ENCODE assay signal across 8 mouse cellular contexts in the genomic region with DNA sequence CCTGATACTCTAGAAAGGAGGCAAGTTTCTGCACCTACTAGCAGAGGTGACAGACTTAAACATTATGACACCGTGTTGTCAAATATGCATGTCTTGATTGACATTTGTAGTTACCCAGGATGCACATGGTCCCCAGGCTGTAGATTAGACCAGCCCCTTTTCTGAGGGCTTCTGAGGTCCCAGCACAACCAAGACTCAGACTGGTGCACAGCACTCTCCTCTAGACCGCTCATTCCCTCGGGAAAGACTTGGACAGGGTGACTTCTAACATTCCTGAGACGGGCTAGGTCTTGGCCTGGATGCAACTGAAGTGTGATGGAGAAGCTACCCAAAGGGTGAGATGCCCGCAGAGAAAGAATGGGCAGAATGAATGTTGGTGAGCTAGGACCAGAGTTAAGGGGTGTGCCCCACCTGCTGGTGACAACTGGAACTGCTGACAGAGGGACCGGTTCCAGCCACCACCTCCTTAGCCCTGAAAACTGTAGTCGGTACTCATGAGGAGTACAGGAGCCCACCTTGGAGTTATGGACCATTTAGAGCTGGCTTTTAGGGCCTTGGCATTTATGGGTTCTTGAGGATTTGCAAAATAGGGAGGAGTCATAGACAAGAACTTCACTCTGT. TPM values are rescaled to one million over a fixed set of nuclear protein-coding genes. Genes with fewer than 3 reads are reported as not detected.
DNase-seq lines count a peak whose midpoint lies in the region; ATAC-seq and TF ChIP-seq lines count a peak whose summit lies in the region.

No protein-coding gene starts in this region.

- no peaks in the 10 kb centered on the region for H3K9me3 ChIP-seq in kidney, postnatal 0 days (replicated peaks; ENCODE audit: low read length)
- no peaks in the 10 kb centered on the region for H3K9me3 ChIP-seq in neural tube, embryonic 11.5 days (ENCODE audit: control insufficient read depth, low read length)
- no peaks in the 10 kb centered on the region for H3K9me3 ChIP-seq in stomach, embryonic 16.5 days (replicated peaks; ENCODE audit: control insufficient read depth, low read length)

- DNase-seq in A20 (ENCODE audit: low read depth, low spot score): peak; percentile 47
- peak; percentile 83 for DNase-seq in adrenal gland, postnatal 14 days
- DNase-seq in embryo, embryonic 11.5 days (ENCODE audit: low read depth, low spot score): peak; percentile 56
- peak; percentile 71 for DNase-seq in kidney, postnatal 0 days (ENCODE audit: low spot score)
- DNase-seq in liver, adult 2 months (ENCODE audit: extremely low read depth, low read depth, low spot score): peak; percentile 20
- DNase-seq in neural tube, embryonic 11.5 days (ENCODE audit: low spot score): peak; percentile 78

- no peak for TF ChIP-seq POLR2A in liver, adult 2 months (IDR thresholded peaks at IDR 0.05; ENCODE audit: extremely low read depth, insufficient read depth, low read length)

- H3K4me1 ChIP-seq in kidney, postnatal 0 days (replicated peaks; ENCODE audit: insufficient read depth, low read length): no peaks in the 10 kb centered on the region
- H3K4me1 ChIP-seq in liver, adult 2 months (ENCODE audit: control insufficient read depth, insufficient read depth, low read length): no peaks in the 10 kb centered on the region
- H3K4me1 ChIP-seq in neural tube, embryonic 11.5 days (ENCODE audit: control insufficient read depth, insufficient read depth, low read length): no peaks in the 10 kb centered on the region
- no peaks in the 10 kb centered on the region for H3K4me1 ChIP-seq in stomach, embryonic 16.5 days (ENCODE audit: control insufficient read depth, insufficient read depth, low read length)

- peak; percentile 79 for ATAC-seq in granulocyte monocyte progenitor cell, adult 5-6 weeks (replicated peaks; ENCODE audit: poor library complexity, severe bottlenecking)
- 0 out of 2 replicates have a peak, but pooled peaks have one; percentile 6 for ATAC-seq in kidney, postnatal 0 days (replicated peaks; ENCODE audit: low FRiP score, low read depth)
- peak; percentile 38; the same call in 1 of the 2 replicates for ATAC-seq in neural tube, embryonic 11.5 days (ENCODE audit: insufficient read depth, low FRiP score, low TSS enrichment)
- ATAC-seq in stomach, embryonic 16.5 days (ENCODE audit: insufficient read depth, low FRiP score): peak; percentile 34; the same call in 1 of the 2 replicates

- 22% methylated on average over 7 of the region's 7 CpGs for WGBS in kidney, postnatal 0 days
- 25% methylated on average over 7 of the region's 7 CpGs for WGBS in liver, adult 2 months
- WGBS in neural tube, embryonic 11.5 days: 26% methylated on average over 7 of the region's 7 CpGs
- 22% methylated on average over 7 of the region's 7 CpGs for WGBS in stomach, embryonic 16.5 days

- H3K27ac ChIP-seq in kidney, postnatal 0 days: no peak overlapping the region
- no peak overlapping the region for H3K27ac ChIP-seq in liver, adult 2 months (replicated peaks; ENCODE audit: insufficient read depth, low read depth, low read length)
- H3K27ac ChIP-seq in neural tube, embryonic 11.5 days (ENCODE audit: low read depth, low read length): no peak overlapping the region
- H3K27ac ChIP-seq in stomach, embryonic 16.5 days (ENCODE audit: low read length): no peak overlapping the region

- no peaks in the 10 kb centered on the region for H3K27me3 ChIP-seq in kidney, postnatal 0 days (ENCODE audit: insufficient read depth, low read length)
- H3K27me3 ChIP-seq in liver, adult 2 months (ENCODE audit: control insufficient read depth, insufficient read depth, low read length): no peaks in the 10 kb centered on the region
- no peaks in the 10 kb centered on the region for H3K27me3 ChIP-seq in neural tube, embryonic 11.5 days (ENCODE audit: control insufficient read depth, insufficient read depth, low read length)
- H3K27me3 ChIP-seq in stomach, embryonic 16.5 days (ENCODE audit: control insufficient read depth, insufficient read depth, low read length): no peaks in the 10 kb centered on the region

- TF ChIP-seq CTCF in kidney, postnatal 0 days (IDR thresholded peaks at IDR 0.05; ENCODE audit: low read depth): peak; percentile 94
- peak; percentile 92 for TF ChIP-seq CTCF in liver, adult 2 months (IDR thresholded peaks at IDR 0.05; ENCODE audit: low read depth, low read length)

- no peak overlapping the region for H3K4me3 ChIP-seq in kidney, postnatal 0 days (replicated peaks; ENCODE audit: low read depth, low read length)
- H3K4me3 ChIP-seq in liver, adult 2 months (ENCODE audit: insufficient read depth, low read depth, low read length): no peak overlapping the region
- H3K4me3 ChIP-seq in neural tube, embryonic 11.5 days (ENCODE audit: low read depth, low read length): no peak overlapping the region
- H3K4me3 ChIP-seq in stomach, embryonic 16.5 days (replicated peaks; ENCODE audit: low read length): no peak overlapping the region

- no peak overlapping the region for H3K9ac ChIP-seq in kidney, postnatal 0 days (ENCODE audit: low read depth, low read length)
- no peak overlapping the region for H3K9ac ChIP-seq in liver, adult 2 months (ENCODE audit: low read depth, low read length)
- H3K9ac ChIP-seq in neural tube, embryonic 11.5 days (ENCODE audit: low read length): no peak overlapping the region
- no peak overlapping the region for H3K9ac ChIP-seq in stomach, embryonic 16.5 days (ENCODE audit: low read length)

- peaks cover 5% of the 10 kb centered on the region; the same call in 1 of the 2 replicates for H3K36me3 ChIP-seq in kidney, postnatal 0 days (ENCODE audit: insufficient read depth, low read length)
- no peaks in the 10 kb centered on the region for H3K36me3 ChIP-seq in liver, adult 2 months (ENCODE audit: control insufficient read depth, insufficient read depth, low read length)
- H3K36me3 ChIP-seq in neural tube, embryonic 11.5 days (ENCODE audit: control insufficient read depth, insufficient read depth, low read length): no peaks in the 10 kb centered on the region; the same call in 1 of the 2 replicates
- no peaks in the 10 kb centered on the region for H3K36me3 ChIP-seq in stomach, embryonic 16.5 days (ENCODE audit: control insufficient read depth, insufficient read depth, low read length)

- no peak overlapping the region for H3K4me2 ChIP-seq in kidney, postnatal 0 days (ENCODE audit: low read length)
- no peak overlapping the region for H3K4me2 ChIP-seq in neural tube, embryonic 11.5 days (ENCODE audit: low read depth)
- no peak overlapping the region for H3K4me2 ChIP-seq in stomach, embryonic 16.5 days (ENCODE audit: low read depth, low read length)

- H3K79me2 ChIP-seq in liver, adult 2 months (ENCODE audit: control insufficient read depth, insufficient read depth, low read length): no peaks in the 10 kb centered on the region

RNA-seq across cellular contexts. Expression of a gene that starts 31.7 kb away (rescaled TPM):
- total RNA-seq in adrenal gland, postnatal 14 days (2021): 26.5 and 28.1 TPM in 2 replicates
- 15.2 and 16.6 TPM in 2 replicates for total RNA-seq in granulocyte monocyte progenitor cell, adult 5-6 weeks (2014; fragmentation: Nextera tagmentation)
- total RNA-seq in granulocyte monocyte progenitor cell, adult 5-6 weeks (2017): 10.9 and 13.3 TPM in 2 replicates
- polyA plus RNA-seq in kidney, postnatal 0 days (2015; fragmentation: Nextera tagmentation; extraction: Ambion mirVana): 30.0 and 32.7 TPM in 2 replicates
- 10.4 and 11.5 TPM in 2 replicates for total RNA-seq in liver, adult 2 months (2014; rRNA removed)
- 20.0 and 31.1 TPM in 2 replicates for polyA plus RNA-seq in liver, adult 2 months (2012; rRNA removed)
- polyA plus RNA-seq in neural tube, embryonic 11.5 days (2014; fragmentation: Nextera tagmentation; extraction: Ambion mirVana): 52.7 and 52.9 TPM in 2 replicates
- 29.8 and 30.5 TPM in 2 replicates for polyA plus RNA-seq in stomach, embryonic 16.5 days (2015; fragmentation: Nextera tagmentation; extraction: Ambion mirVana)

Comparison
In these comparisons a context has a peak if more than half of its experiments do, and no peak if none do; other contexts are left out.
1. DNase-seq: peak in every context shown above with its lines; median percentile 83 in adrenal gland, postnatal 14 days; 78 in neural tube, embryonic 11.5 days; 71 in kidney, postnatal 0 days; 56 in embryo, embryonic 11.5 days; 47 in A20; 20 in liver, adult 2 months.
2. ATAC-seq: peak in every context shown above with its lines; median percentile 79 in granulocyte monocyte progenitor cell, adult 5-6 weeks; 38 in neural tube, embryonic 11.5 days; 34 in stomach, embryonic 16.5 days; 6 in kidney, postnatal 0 days.